Mouse (Mus musculus) heart, adult 2 months (tissue): Measurements from ENCODE around the gene Cdkl4. TPM values are rescaled to one million over a fixed set of nuclear protein-coding genes. Genes with fewer than 3 reads are reported as not detected.
A peak's percentile ranks its signal among the peaks of the same experiment; 100 is the strongest.

Source experiments
- DNase-seq, 2 experiments: peaks; one replicate each; pipeline ENCODE4 v3.0.0; 2021
- H3K27ac ChIP-seq: fragments of 200-600 bp; 2 replicates; pipeline ENCODE4 v1.8.1; 2022
- H3K27me3 ChIP-seq: fragments of 200-500 bp; 2 replicates; pipeline ENCODE4 v1.6.1; 2012; ENCODE audit warnings: mild to moderate bottlenecking, low read length, inconsistent platforms, mixed read lengths; ENCODE audit not compliant: control insufficient read depth, insufficient read depth
- H3K36me3 ChIP-seq: fragments of 200-500 bp; 2 replicates; pipeline ENCODE4 v1.6.1; 2012; ENCODE audit warnings: low read length, inconsistent platforms; ENCODE audit not compliant: control insufficient read depth, insufficient read depth
- H3K4me1 ChIP-seq: fragments of 200-500 bp; 2 replicates; pipeline ENCODE4 v1.6.1; 2011; ENCODE audit warnings: low read length; ENCODE audit not compliant: control insufficient read depth, insufficient read depth
- H3K4me3 ChIP-seq: fragments of 200-600 bp; 2 replicates; pipeline ENCODE4 v1.8.1; 2022
- H3K79me2 ChIP-seq: fragments of 200-500 bp; replicated peaks from 2 replicates; pipeline ENCODE4 v1.6.1; 2012; ENCODE audit warnings: mild to moderate bottlenecking, inconsistent platforms, low read length, moderate library complexity, mixed read lengths; ENCODE audit not compliant: control insufficient read depth, insufficient read depth
- H3K9ac ChIP-seq: fragments of 200-500 bp; 2 replicates; pipeline ENCODE4 v1.6.1; 2012; ENCODE audit warnings: low read depth, mild to moderate bottlenecking, control low read depth, inconsistent platforms, low read length, mixed read lengths
- CTCF ChIP-seq: fragments of 200-600 bp; IDR thresholded peaks from 2 replicates; pipeline ENCODE4 v1.8.1; 2022; ENCODE audit warnings: antibody characterized with exemption, mild to moderate bottlenecking, moderate library complexity
- EP300 ChIP-seq: fragments of 200-500 bp; IDR thresholded peaks from 2 replicates; pipeline ENCODE4 v1.6.1; 2011; ENCODE audit warnings: low read depth, low read length, control low read depth; ENCODE audit not compliant: insufficient read depth
- POLR2A ChIP-seq: fragments of 200-500 bp; IDR thresholded peaks from 2 replicates; pipeline ENCODE4 v1.6.1; 2011; ENCODE audit warnings: mild to moderate bottlenecking, low read depth, low read length, control low read depth; ENCODE audit not compliant: insufficient read depth
- WGBS: fragments of 180-500 bp; shearing (Covaris S2); methylation state at CpG from one replicate; pipeline ENCODE4 v1.1.7; 2018; 5-methylcytosine and 5-hydroxymethylcytosine counted together
- intact Hi-C: fragments of 180-260 bp; cut with DNase I; formaldehyde crosslinking; loops from one replicate; pipeline ENCODE4 v1.15.1; 2025
- polyA plus RNA-seq: library from polyadenylated mRNA; depleted of rRNA; stranded (reverse); fragments of >200 nt; gene quantifications from 2 replicates; pipeline ENCODE4 v1.2.3, GENCODE M21; 2012; rRNA removed
- total RNA-seq, 2 experiments: library from RNA; stranded (reverse); gene quantifications; 2 replicates each; pipeline ENCODE4 v1.2.3; 2021

Gene Cdkl4
- total and polyA plus RNA-seq, 3 experiments, result 0.18 TPM; not detected in 1

- peaks cover 3% of the 10 kb centered on the region for H3K79me2 ChIP-seq
- peak overlapping the region; percentile 90 for H3K4me3 ChIP-seq
- intact Hi-C loops, result loop anchor here (2.0 to 5.0 kb wide), 3 partner anchors 25 to 582 kb away; partner anchors contain the start of gene Atl2
- peak overlapping the region; percentile 99 for H3K9ac ChIP-seq
- TF ChIP-seq EP300, result no peak
- 1% methylated on average over 70 of the region's 71 CpGs for WGBS
- H3K4me1 ChIP-seq, result peaks cover 4% of the 10 kb centered on the region
- DNase-seq, result peak; percentile 73 to 77
- no peaks in the 10 kb centered on the region for H3K27me3 ChIP-seq
- H3K27ac ChIP-seq, result peak overlapping the region; percentile 72
- H3K36me3 ChIP-seq, result peaks cover 3% of the 10 kb centered on the region; the same call in 1 of the 2 replicates
These were observed 98.2 kb downstream of the Cdkl4 start for GRCm38 (mm10) chr17:80479295-80480030.

DNA sequence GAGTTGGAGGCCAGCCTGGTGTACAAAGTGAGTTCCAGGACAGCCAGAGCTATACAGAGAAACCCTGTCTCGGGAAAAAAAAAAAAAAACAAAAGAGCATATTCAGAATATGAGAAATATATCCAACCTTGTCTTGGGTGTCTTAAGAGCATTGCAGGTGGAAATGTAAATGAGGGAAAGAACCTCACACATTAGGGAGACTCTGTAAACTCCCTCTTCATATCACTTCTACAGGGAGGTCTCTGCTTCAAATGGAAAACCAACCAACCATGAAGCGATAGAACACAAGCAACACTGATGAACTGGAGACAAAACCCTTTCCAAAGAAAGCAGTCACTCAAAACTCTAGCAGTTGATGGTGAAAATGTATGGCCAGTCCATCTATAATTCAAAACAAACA lies 99.9 kb downstream of the Cdkl4 start:
- TF ChIP-seq CTCF (no peak), EP300 (no peak), POLR2A (no peak)
- 83% methylated on average over 2 of the region's 2 CpGs for WGBS
- Histone ChIP-seq H3K4me1 (peaks cover 6% of the 10 kb centered on the region), H3K4me3 (no peak overlapping the region), H3K36me3 (peaks cover 3% of the 10 kb centered on the region; the same call in 1 of the 2 replicates), H3K79me2 (peaks cover 9% of the 10 kb centered on the region), H3K27me3 (no peaks in the 10 kb centered on the region), H3K27ac (no peak overlapping the region), H3K9ac (no peak overlapping the region)
- intact Hi-C loops, result loop anchor here (2.0 kb wide), 2 partner anchors 23 to 45 kb away; no protein-coding TSS in a partner anchor
- DNase-seq, result no peak

DNA sequence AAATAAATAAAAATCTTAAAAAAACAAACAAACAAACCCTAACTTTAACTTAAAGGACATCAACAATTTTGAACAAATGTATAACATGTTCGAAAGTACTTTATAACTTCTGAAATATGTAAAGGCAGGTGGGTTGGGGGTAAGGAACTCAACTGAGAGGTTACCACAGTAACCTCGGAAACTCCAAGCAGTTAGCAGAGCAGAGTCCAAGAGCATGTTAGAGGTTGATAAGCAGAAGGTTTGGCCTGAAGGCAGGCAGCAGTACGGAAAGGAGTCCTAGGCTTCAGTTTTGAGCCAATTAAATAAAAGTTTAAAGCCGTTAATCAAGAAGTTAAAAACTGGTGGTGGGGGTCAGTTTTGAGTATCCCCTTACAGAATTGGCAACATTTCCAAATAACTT lies 101.1 kb downstream of the Cdkl4 start:
- no peak overlapping the region for H3K27ac ChIP-seq
- WGBS, result 81% methylated on average over 4 of the region's 4 CpGs
- H3K9ac ChIP-seq, result no peak overlapping the region
- peaks cover 9% of the 10 kb centered on the region for H3K79me2 ChIP-seq
- H3K27me3 ChIP-seq, result no peaks in the 10 kb centered on the region
- peaks cover 9% of the 10 kb centered on the region for H3K4me1 ChIP-seq
- peaks cover 3% of the 10 kb centered on the region; the same call in 1 of the 2 replicates for H3K36me3 ChIP-seq
- intact Hi-C loops, result no loop called here
- TF ChIP-seq POLR2A (no peak), CTCF (no peak), EP300 (no peak)
- no peak for DNase-seq
- H3K4me3 ChIP-seq, result no peak overlapping the region

Other genes starting within 250 kb of the Cdkl4 start
- gene Gm10190, start 204.3 kb downstream of the Cdkl4 start, total RNA-seq, result not detected
- not detected in 2 replicates for gene Gm10190, start 204.3 kb downstream of the Cdkl4 start, polyA plus RNA-seq
- gene Sos1, start 97.4 kb downstream of the Cdkl4 start, total RNA-seq, result 10 to 100 TPM; 11.2 to 13.1 TPM
- 3.2 and 4.3 TPM in 2 replicates for gene Sos1, start 97.4 kb downstream of the Cdkl4 start, polyA plus RNA-seq
- 10 to 100 TPM; 24.4 to 24.7 TPM for gene Map4k3, start 150.7 kb upstream of the Cdkl4 start, total RNA-seq
- 12.8 and 20.3 TPM in 2 replicates for gene Map4k3, start 150.7 kb upstream of the Cdkl4 start, polyA plus RNA-seq